Comparison of ENCODE assay signal across 8 mouse cellular contexts in genomic region chr15:103257790-103258728, GRCm38 (mm10). TPM values are rescaled to one million over a fixed set of nuclear protein-coding genes. Genes with fewer than 3 reads are reported as not detected.
DNase-seq lines count a peak whose midpoint lies in the region; ATAC-seq and TF ChIP-seq lines count a peak whose summit lies in the region.

Gene Nfe2, minus strand, starts transcription at chr15:103258403.

- no peaks in the 10 kb centered on the region for H3K36me3 ChIP-seq in heart, postnatal 0 days (replicated peaks; ENCODE audit: control insufficient read depth, insufficient read depth, low read length)
- H3K36me3 ChIP-seq in splenic B cell, adult 2 months (ENCODE audit: control insufficient read depth, insufficient read depth, low read length, poor library complexity, severe bottlenecking): no peaks in the 10 kb centered on the region

- WGBS in heart, postnatal 0 days: 11% methylated on average over 15 of the region's 15 CpGs

- TF ChIP-seq CTCF in heart, postnatal 0 days (IDR thresholded peaks at IDR 0.05; ENCODE audit: low read depth): peak; percentile 3; the same call in 1 of the 2 replicates

- H3K9ac ChIP-seq in heart, postnatal 0 days (replicated peaks; ENCODE audit: low read depth, low read length): peak within 1 kb of the TSS; percentile 22

- no peaks in the 10 kb centered on the region for H3K9me3 ChIP-seq in heart, postnatal 0 days (replicated peaks; ENCODE audit: control insufficient read depth, low read length)

- H3K4me2 ChIP-seq in heart, postnatal 0 days (ENCODE audit: low read depth, low read length): peak within 1 kb of the TSS; percentile 60

- intact Hi-C loops in left cerebral cortex, postnatal 4 days (cut with DNase I): no loop called here
- intact Hi-C loops in left cerebral cortex, postnatal 14 days (cut with DNase I): no loop called here

- H3K27ac ChIP-seq in heart, postnatal 0 days (ENCODE audit: low read depth): peak within 1 kb of the TSS; percentile 55

- peak; percentile 43 for TF ChIP-seq EP300 in heart, postnatal 0 days (IDR thresholded peaks at IDR 0.05; ENCODE audit: low read depth)

- H3K4me3 ChIP-seq in heart, postnatal 0 days (ENCODE audit: low read depth, low read length): peak within 1 kb of the TSS; percentile 34

- H3K27me3 ChIP-seq in heart, postnatal 0 days (ENCODE audit: control insufficient read depth, insufficient read depth, low read length): no peaks in the 10 kb centered on the region
- H3K27me3 ChIP-seq in splenic B cell, adult 2 months (ENCODE audit: control insufficient read depth, insufficient read depth, low read length, poor library complexity, severe bottlenecking): peaks cover 3% of the 10 kb centered on the region

- DNase-seq in left cerebral cortex, postnatal 4 days: peak; percentile 6
- DNase-seq in left cerebral cortex, postnatal 14 days (ENCODE audit: low spot score in 2 of 2): no peak
- peak; percentile 52 for DNase-seq in embryo, embryonic 9.5 days (ENCODE audit: extremely low spot score)
- DNase-seq in heart, postnatal 0 days (ENCODE audit: low spot score): peak; percentile 74
- peak; percentile 60 to 89 for DNase-seq in kidney, postnatal 25 days
- DNase-seq in splenic B cell, adult 2 months (ENCODE audit: low read depth, low spot score): peak; percentile 56
- DNase-seq in frontal cortex, postnatal 36 days (ENCODE audit: low spot score in 2 of 2): no peak

- peak; percentile 88 for ATAC-seq in heart, postnatal 0 days (ENCODE audit: insufficient read depth, low read depth)
- peak; percentile 84 for ATAC-seq in megakaryocyte progenitor cell, adult 5-6 weeks (replicated peaks; ENCODE audit: poor library complexity)

- H3K4me1 ChIP-seq in heart, postnatal 0 days (ENCODE audit: control insufficient read depth, insufficient read depth): peaks cover 21% of the 10 kb centered on the region

RNA-seq across cellular contexts. Expression of gene Nfe2, which starts in this region (rescaled TPM):
- total RNA-seq in left cerebral cortex, postnatal 4 days (2021): not detected
- not detected for total RNA-seq in left cerebral cortex, postnatal 14 days (2021)
- total RNA-seq in heart, postnatal 0 days (2014; rRNA removed; ENCODE audit: low replicate concordance): 1.9 and 2.5 TPM in 2 replicates
- 0.93 and 1.2 TPM in 2 replicates for polyA plus RNA-seq in heart, postnatal 0 days (2015; fragmentation: Nextera tagmentation; extraction: Ambion mirVana)
- total RNA-seq in megakaryocyte progenitor cell, adult 5-6 weeks (2015): 115 and 140 TPM in 2 replicates
- 126 and 148 TPM in 2 replicates for total RNA-seq in megakaryocyte progenitor cell, adult 5-6 weeks (2017)

Comparison
In these comparisons a context has a peak if more than half of its experiments do, and no peak if none do; other contexts are left out.
1. RNA of gene Nfe2 (total RNA-seq): 115 to 148 TPM in megakaryocyte progenitor cell, adult 5-6 weeks; 1.9 to 2.5 TPM in heart, postnatal 0 days, not detected in left cerebral cortex, postnatal 4 days and not detected in left cerebral cortex, postnatal 14 days; every median in the first group is over 10 times any median in the second.
2. Peak in DNase-seq in left cerebral cortex, postnatal 4 days; RNA of the gene not detected or under 1 TPM.
3. DNase-seq: peak in embryo, embryonic 9.5 days (single experiment), heart, postnatal 0 days (single experiment), kidney, postnatal 25 days (2 of 2) and splenic B cell, adult 2 months (single experiment); none in left cerebral cortex, postnatal 14 days (0 of 2) and frontal cortex, postnatal 36 days (0 of 2).